Mouse (Mus musculus) embryonic fibroblast, embryonic 13.5 days (primary cell): Measurements from ENCODE around the gene Unc13a.

Source experiments
- CTCF ChIP-seq: IDR thresholded peaks from 2 replicates; pipeline ENCODE4 v1.5.1; 2011; ENCODE audit warnings: mild to moderate bottlenecking, control low read depth, low read length, moderate library complexity, borderline replicate concordance; ENCODE audit not compliant: insufficient read depth
- POLR2A ChIP-seq: IDR thresholded peaks from 2 replicates; pipeline ENCODE4 v1.6.1; 2011; ENCODE audit warnings: low read depth, mild to moderate bottlenecking, control low read depth, low read length, moderate library complexity

GRCm38 (mm10) chr8:71718252-71718651, 46.7 kb upstream of the Unc13a start:
- TF ChIP-seq CTCF, result no peak
- TF ChIP-seq POLR2A, result no peak
